Mouse (Mus musculus): ENCODE measurements around the gene Pdzd3.

The Pdzd3 gene

GRCm38 (mm10) chr9:44251314-44251713 is at the start of gene Pdzd3:
Gene Pdzd3 (minus strand): TSS chr9:44251471.
- in situ Hi-C loops (cut with MboI, MseI) = loop anchor here (5.0 to 10.0 kb wide), 2 partner anchors 41 to 1777 kb away; no protein-coding TSS in a partner anchor

- in situ Hi-C loops (cut with MboI, MseI) = loop anchor here (10.0 kb wide), 1 partner anchor 285 kb away; no protein-coding TSS in a partner anchor
Measured at GRCm38 (mm10) chr9:44300001-44300400, 48.7 kb upstream of the Pdzd3 start.

- in situ Hi-C loops (cut with MboI, MseI) = loop anchor here (5.0 kb wide), 2 partner anchors 40 to 60 kb away; partner anchors contain the start of gene Pdzd3
Measured at GRCm38 (mm10) chr9:44292490-44292889, 41.2 kb upstream of the Pdzd3 start.

GRCm38 (mm10) chr9:44288959-44289291 is 37.7 kb upstream of the Pdzd3 start:
- in situ Hi-C loops (cut with MboI, MseI) = no loop called here

- in situ Hi-C loops (cut with MboI, MseI) = no loop called here
Measured at GRCm38 (mm10) chr9:44288076-44288958, 37.0 kb upstream of the Pdzd3 start, which contains the start of gene Abcg4. Gene Abcg4 (minus strand): TSS chr9:44288615.

GRCm38 (mm10) chr9:44287401-44288075 is 36.3 kb upstream of the Pdzd3 start:
- in situ Hi-C loops (cut with MboI, MseI) = no loop called here

GRCm38 (mm10) chr9:44287003-44287400 is 35.7 kb upstream of the Pdzd3 start:
- in situ Hi-C loops (cut with MboI, MseI) = no loop called here

- in situ Hi-C loops (cut with MboI, MseI) = no loop called here
Measured at GRCm38 (mm10) chr9:44286256-44286850, 35.1 kb upstream of the Pdzd3 start.

- in situ Hi-C loops (cut with MboI, MseI) = no loop called here
Measured at GRCm38 (mm10) chr9:44283183-44283582, 31.9 kb upstream of the Pdzd3 start.

- in situ Hi-C loops (cut with MboI, MseI) = no loop called here
Measured at GRCm38 (mm10) chr9:44269973-44270372, 18.7 kb upstream of the Pdzd3 start.

GRCm38 (mm10) chr9:44269077-44269476 is 17.8 kb upstream of the Pdzd3 start:
- in situ Hi-C loops (cut with MboI, MseI) = no loop called here

GRCm38 (mm10) chr9:44268432-44268831 is 17.2 kb upstream of the Pdzd3 start, which contains the start of gene Nlrx1:
Gene Nlrx1 (minus strand): TSS chr9:44268599.
- in situ Hi-C loops (cut with MboI, MseI) = no loop called here

- in situ Hi-C loops (cut with MboI, MseI) = no loop called here
Measured at GRCm38 (mm10) chr9:44268027-44268360, 16.7 kb upstream of the Pdzd3 start.

- in situ Hi-C loops (cut with MboI, MseI) = no loop called here
Measured at GRCm38 (mm10) chr9:44267319-44268026, 16.2 kb upstream of the Pdzd3 start.

GRCm38 (mm10) chr9:44266478-44267226 is 15.4 kb upstream of the Pdzd3 start:
- in situ Hi-C loops (cut with MboI, MseI) = no loop called here

GRCm38 (mm10) chr9:44261388-44261787 is 10.1 kb upstream of the Pdzd3 start:
- in situ Hi-C loops (cut with MboI, MseI) = no loop called here

GRCm38 (mm10) chr9:44259014-44259413 is 7.7 kb upstream of the Pdzd3 start:
- in situ Hi-C loops (cut with MboI, MseI) = loop anchor here (10.0 kb wide), 1 partner anchor 1784 kb away; no protein-coding TSS in a partner anchor

- in situ Hi-C loops (cut with MboI, MseI) = loop anchor here (10.0 kb wide), 1 partner anchor 1781 kb away; no protein-coding TSS in a partner anchor
Measured at GRCm38 (mm10) chr9:44256213-44256612, 4.9 kb upstream of the Pdzd3 start.

GRCm38 (mm10) chr9:44255136-44255521 is 3.9 kb upstream of the Pdzd3 start:
- in situ Hi-C loops (cut with MboI, MseI) = loop anchor here (10.0 kb wide), 1 partner anchor 1780 kb away; no protein-coding TSS in a partner anchor

- in situ Hi-C loops (cut with MboI, MseI) = loop anchor here (5.0 to 10.0 kb wide), 2 partner anchors 38 to 1780 kb away; no protein-coding TSS in a partner anchor
Measured at GRCm38 (mm10) chr9:44254508-44255135, 3.4 kb upstream of the Pdzd3 start.

Measured in T-helper 2 cell (primary cell).